Comparison of ENCODE assay signal across 18 mouse cellular contexts in genomic region chr7:82764951-82765350, GRCm38 (mm10).
"Had no signal": no experiment of that assay in that cellular context is flagged by ENCODE, and none has a peak within 500 bp of the region (broad histone marks: within the 10 kb centered on the region; RNA-seq: fewer than 3 reads in every experiment).

No protein-coding gene starts in this region.

- DNase-seq: lung, adult 18-20 months; lung, embryonic 14.5 days; lung, postnatal 10 days; lung, postnatal 4 days; retina, postnatal 1 day; right cerebral cortex, adult 18-20 months; right cerebral cortex, postnatal 25 days; right cerebral cortex, postnatal 4 days; spleen, adult 18-20 months; thymus, adult 18-20 months; thymus, postnatal 14 days; thymus, postnatal 36 days had no signal

- H3K4me1 ChIP-seq: midbrain, embryonic 12.5 days had no signal

- H3K4me2 ChIP-seq: lung, embryonic 14.5 days; midbrain, embryonic 12.5 days; midbrain, embryonic 15.5 days; neural tube, embryonic 13.5 days; neural tube, embryonic 15.5 days had no signal

- ATAC-seq: midbrain, embryonic 15.5 days had no signal

- H3K9ac ChIP-seq: lung, embryonic 14.5 days; midbrain, embryonic 12.5 days; midbrain, embryonic 15.5 days; neural tube, embryonic 13.5 days; neural tube, embryonic 15.5 days had no signal

- H3K4me3 ChIP-seq: midbrain, embryonic 10.5 days; midbrain, embryonic 12.5 days; midbrain, embryonic 15.5 days; myocyte; neural tube, embryonic 13.5 days; neural tube, embryonic 15.5 days had no signal

- H3K27ac ChIP-seq: midbrain, embryonic 10.5 days; midbrain, embryonic 12.5 days; midbrain, embryonic 15.5 days; neural tube, embryonic 13.5 days; neural tube, embryonic 15.5 days had no signal

- H3K27me3 ChIP-seq: midbrain, embryonic 12.5 days; midbrain, embryonic 15.5 days; neural tube, embryonic 13.5 days; neural tube, embryonic 15.5 days had no signal

- H3K9me3 ChIP-seq: midbrain, embryonic 10.5 days; midbrain, embryonic 12.5 days; midbrain, embryonic 15.5 days; neural tube, embryonic 13.5 days; neural tube, embryonic 15.5 days had no signal
